Mouse (Mus musculus) cerebellum, adult 11-12 months (tissue): ENCODE measurements around the gene Gm15557.

Experiments
- DNase-seq: peaks from one replicate; pipeline ENCODE4 v3.0.0; 2022

Gm15557 gene

DNA sequence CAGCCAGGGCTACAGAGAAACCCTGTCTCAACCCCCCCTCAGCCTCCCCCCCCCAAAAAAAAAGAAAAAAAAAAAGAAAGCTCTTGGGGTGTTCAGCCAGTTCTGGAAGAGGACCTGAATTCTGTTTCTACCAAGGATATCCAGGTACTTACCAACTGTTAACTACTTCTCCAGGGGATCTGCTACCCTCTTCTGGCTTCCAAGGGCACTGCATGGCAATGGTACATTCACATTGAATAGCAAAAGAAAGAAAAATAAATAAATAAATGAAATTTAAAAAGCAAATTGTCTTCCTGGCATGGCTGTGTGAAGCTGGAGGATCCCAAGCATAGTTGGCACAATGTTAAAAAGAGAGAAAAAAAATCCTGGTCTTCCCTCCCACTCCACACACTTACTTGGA lies 11.5 kb downstream of the Gm15557 start:
- peak; percentile 73 for DNase-seq

DNA sequence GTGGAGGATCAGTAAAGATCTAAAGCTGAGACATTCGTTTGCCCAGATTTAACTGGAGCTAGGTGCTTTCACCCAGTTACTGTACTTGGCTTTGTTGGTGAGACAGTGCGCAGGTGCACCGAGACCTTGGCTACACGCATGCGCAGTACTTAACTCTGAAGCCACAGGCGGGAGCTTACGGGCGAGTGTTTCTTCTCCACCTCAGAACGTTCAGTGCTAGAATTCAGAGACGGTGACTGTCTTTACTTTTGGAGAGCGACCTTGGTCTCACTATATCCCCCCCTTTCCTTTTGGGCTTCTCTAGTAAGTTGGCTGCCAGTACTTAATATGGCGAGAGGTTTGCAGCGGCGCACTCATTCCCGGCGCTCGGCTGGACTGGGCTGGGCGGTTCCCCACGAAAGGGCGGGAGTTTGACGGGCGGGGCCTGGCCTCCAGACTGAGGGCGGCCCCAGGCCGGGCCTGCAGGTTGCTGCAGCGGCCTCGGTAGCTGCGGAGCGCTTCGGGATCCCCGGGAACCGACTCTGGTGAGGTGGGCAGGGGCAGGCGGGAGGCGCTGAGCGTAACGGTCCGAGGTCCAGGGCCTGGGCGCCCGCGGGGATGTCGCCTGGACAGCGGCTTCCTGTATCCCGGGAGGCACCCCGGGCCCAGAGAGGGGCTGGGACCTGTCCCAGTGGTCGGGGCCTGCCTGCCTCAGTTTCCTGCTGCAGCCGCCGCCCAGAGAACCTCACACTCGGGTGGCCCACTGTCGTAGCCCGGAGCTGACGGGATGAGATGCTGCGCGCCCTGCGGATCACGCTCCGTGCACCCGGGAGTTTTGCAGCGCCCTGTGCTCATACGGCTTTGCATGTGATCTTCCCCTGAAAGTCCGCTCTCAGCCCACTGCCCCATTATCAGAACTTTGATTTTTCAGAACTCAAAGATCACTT lies 15.9 kb downstream of the Gm15557 start, which contains the start of gene Cep250:
Gene Cep250, plus strand, starts transcription at position 325 of the 926 bp plus-strand sequence.
- peak; percentile 92 for DNase-seq

DNA sequence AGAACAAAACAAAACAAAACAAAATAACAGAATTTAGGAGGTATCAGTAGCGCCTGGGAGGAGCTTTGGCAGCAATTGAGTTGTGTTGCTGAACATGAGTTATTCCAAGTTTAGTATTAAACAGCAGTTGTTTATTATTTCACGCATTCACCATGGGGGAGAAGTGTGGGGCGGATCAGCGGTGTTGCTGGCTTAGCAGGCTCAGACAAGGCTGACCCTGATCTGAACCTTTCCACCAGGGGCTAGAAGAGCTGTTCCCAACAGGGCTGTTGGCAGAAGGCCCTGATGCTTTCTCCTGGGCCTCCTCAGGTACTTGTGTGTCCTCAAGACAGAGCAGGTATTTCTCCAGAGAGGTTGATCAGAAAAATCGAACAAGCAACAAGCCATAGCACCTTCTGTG lies 19.5 kb downstream of the Gm15557 start:
- no peak for DNase-seq

DNA sequence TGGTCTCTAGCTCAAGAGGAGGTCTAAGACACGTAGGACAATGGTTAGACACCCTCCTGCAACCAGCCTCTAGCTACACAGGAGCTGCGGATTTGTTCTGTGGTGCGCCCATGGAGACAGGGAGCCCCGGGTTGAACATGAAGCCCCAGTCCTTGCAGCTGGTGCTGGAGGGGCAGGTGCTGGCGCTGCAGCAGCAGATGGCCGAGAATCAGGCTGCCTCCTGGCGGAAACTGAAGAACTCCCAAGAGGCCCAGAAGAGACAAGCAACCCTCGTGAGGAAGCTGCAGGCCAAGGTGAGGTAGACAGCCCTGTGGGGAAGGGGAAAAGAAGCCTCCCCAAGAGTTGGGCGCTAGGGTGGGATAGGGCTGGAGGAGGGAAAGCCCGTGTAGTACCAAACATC lies 21.3 kb downstream of the Gm15557 start:
- no peak for DNase-seq

DNA sequence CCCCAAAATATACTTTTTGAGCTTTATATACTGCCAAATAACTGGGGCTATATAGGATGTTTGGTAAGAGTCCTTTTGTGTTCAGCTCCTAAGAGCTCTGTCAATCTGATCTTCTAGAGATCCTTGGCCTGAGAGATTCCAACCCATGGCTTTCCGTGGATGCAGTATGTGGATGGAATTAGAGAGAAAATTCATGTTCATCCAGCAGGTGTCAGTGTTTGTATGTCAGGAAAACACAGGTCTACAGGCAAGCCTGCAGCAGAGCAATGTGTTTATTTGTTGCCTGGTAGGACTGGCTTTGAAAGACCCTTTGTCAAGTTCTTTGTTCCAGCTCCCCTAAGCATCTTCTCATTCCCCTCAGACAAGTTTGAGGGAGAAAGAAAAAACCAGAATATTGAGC lies 22.5 kb downstream of the Gm15557 start:
- DNase-seq: no peak

DNA sequence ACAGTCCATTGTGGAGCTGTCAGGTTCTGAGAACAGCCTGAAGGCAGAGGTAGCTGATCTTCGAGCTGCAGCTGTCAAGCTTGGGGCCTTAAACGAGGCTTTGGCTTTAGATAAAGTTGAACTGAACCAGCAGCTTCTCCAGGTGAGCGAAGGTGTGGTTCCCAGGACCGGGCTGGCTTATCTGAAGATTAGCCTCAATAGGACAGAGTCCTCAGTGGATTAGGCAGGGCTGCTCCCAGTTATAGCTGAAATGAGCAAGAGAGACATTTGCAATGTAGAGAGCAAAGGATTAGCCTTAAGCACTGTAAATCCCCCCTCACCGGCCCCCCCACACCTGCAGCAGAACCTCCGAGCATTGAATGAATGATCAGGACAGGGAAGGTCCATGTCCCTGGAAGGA lies 32.8 kb downstream of the Gm15557 start:
- no peak for DNase-seq

DNA sequence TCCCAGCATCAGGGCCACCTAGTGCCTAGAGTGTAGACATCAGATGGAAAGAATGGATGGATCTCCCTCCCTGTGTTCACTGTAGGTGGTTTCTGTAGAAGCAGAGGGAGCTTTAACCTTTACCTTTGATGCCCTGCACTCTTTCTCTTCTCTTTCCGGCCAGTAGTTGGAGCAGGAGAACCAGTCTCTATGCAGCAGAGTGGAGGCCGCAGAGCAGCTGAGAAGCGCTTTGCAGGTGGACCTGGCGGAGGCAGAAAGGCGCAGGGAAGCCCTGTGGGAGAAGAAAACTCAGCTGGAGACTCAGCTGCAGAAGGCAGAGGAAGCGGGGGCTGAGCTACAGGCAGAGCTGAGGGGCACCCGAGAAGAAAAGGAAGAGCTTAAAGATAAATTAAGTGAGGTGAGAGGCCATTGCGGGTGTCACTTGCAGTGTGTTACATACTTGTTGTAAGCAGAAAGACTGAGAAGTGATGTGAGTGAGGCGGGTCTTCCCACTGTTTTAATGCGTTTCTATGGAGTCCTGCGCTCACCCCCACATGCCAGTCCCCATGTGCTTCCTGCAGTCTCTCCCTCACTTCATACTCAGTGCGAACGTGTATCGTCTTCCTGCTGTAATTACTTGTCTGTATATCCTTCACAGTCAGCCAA lies 33.7 kb downstream of the Gm15557 start:
- DNase-seq: no peak

DNA sequence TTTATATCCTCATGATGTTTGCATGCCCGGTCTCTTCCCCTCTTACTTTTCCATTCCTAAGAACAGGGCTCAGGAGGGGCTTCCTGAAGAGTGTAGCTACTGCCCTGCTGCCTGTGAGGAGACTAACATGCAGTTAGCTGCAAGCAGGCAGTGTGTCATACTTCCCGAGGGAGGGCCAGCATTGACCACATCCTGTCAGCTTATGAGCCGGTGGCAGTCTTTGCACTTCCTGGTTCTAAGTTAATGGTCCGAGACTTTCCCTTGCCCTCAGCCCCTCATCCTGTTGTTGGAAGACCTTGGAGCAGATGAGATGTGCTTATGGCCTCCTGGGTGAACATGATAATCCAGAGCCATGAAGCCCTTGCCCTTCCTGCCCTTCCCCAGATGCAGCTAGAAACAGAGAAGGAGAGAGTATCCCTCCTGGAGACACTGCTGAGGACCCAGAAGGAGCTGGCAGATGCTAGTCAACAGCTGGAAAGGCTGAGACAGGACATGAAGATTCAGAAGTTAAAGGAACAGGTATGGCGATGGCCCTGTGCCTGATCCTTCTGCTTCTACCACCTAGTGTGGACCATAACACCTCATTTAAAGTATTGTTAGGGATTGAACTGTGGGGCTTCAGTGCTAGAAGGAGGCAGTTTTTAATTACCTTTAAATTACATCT lies 38.9 kb downstream of the Gm15557 start:
- no peak for DNase-seq

DNA sequence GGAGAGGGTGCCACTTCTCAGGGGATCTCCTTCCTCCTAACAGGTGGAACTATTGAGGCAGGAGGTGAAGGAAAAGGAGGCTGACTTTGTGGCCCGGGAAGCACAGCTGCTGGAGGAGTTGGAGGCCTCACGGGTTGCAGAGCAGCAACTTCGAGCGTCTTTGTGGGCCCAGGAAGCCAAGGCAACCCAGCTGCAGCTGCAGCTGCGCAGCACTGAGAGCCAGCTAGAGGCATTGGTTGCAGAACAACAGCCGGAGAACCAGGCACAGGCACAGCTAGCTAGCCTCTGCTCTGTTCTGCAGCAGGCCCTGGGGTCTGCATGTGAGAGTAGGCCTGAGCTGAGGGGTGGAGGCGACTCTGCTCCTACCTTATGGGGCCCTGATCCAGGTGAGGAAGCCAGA lies 45.2 kb downstream of the Gm15557 start:
- no peak for DNase-seq

DNA sequence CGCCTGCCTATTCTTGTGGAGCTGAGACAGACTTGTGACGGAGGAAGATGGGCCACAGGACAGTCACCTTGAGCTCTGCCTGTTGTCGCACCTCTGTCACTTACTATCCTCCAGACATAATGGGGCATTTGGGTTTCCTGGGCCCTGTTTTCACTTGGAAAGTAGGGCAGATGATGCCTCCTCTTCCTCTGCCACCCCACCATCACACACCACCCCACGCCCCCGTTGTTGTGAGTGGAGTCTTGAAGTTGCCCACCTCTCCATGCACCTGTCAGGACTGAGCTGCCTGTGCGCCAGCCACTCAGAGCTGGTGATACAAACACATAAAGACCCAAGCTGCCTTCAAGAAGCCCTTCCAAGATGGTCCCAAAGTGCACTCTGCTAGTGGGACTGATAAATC lies 46.6 kb downstream of the Gm15557 start:
- no peak for DNase-seq

DNA sequence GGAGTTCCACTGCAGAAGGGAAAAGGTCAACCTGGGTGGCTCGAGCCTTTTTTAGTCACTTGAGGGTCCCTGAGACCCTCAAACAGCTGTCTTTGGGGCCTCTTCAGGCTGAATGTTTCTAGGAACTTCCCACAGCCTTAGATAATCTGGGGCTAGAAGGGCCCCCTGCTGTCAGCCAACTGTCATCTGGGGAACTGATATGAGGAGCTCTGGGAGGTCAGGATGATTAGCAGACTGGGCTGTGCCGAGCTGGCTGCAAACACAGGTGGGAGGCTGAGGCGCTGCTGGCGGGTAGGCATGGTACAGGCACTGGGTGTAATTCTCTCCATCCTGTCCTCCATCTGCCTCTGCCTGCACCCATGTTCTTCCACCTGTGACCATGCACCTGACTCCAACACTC lies 48.6 kb downstream of the Gm15557 start:
- DNase-seq: peak; percentile 85

DNA sequence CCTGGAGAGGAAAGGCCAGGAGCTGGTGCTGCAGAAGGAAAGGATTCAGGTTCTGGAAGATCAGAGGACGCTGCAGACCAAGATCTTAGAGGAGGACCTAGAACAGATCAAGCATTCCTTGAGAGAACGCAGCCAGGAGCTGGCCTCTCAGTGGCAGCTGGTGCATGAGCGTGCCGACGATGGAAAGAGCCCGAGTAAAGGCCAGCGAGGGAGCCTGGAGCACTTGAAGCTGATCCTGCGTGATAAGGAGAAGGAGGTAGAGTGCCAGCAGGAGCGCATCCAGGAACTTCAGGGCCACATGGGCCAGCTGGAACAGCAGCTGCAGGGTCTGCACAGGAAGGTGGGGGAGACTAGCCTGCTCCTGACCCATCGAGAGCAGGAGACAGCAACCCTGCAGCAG lies 50.6 kb downstream of the Gm15557 start:
- peak; percentile 54 for DNase-seq

DNA sequence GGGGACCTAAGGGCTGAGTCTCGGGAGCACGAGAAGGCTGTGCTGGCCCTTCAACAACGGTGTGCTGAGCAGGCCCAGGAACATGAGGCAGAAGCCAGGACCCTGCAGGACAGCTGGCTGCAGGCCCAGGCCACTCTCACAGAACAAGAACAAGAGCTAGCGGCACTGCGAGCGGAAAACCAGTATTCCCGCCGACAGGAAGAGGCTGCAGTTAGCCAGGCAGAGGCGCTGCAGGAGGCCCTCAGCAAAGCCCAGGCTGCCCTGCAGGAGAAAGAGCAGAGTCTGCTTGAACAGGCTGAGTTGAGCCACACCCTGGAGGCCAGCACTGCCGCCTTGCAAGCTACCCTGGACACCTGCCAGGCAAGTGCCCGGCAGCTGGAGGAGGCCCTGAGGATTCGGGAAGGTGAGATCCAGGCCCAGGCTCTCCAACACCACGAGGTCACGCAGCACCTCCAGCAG lies 51.4 kb downstream of the Gm15557 start:
- DNase-seq: peak; percentile 99
